Mouse (Mus musculus): ENCODE results near the gene Gm20388.
A peak's percentile ranks its signal among the peaks of the same experiment; 100 is the strongest.

Gm20388 gene

GRCm38 (mm10) chr8:123859648-123860259, 3949.1 kb downstream of the Gm20388 start, which contains the start of gene Ccsap:
Gene Ccsap (minus strand): TSS chr8:123860209.
- peak; percentile 67 for DNase-seq

- no peak for DNase-seq
These were observed 3949.7 kb downstream of the Gm20388 start for GRCm38 (mm10) chr8:123860386-123860785.

GRCm38 (mm10) chr8:123865786-123866185, 3955.1 kb downstream of the Gm20388 start:
- no peak for DNase-seq

GRCm38 (mm10) chr8:123866971-123867370, 3956.3 kb downstream of the Gm20388 start:
- no peak for DNase-seq

- DNase-seq, result no peak
These were observed 3961.4 kb downstream of the Gm20388 start for GRCm38 (mm10) chr8:123872048-123872447.

- no peak for DNase-seq
These were observed 3962.7 kb downstream of the Gm20388 start for GRCm38 (mm10) chr8:123873364-123873763.

GRCm38 (mm10) chr8:123874324-123874723, 3963.7 kb downstream of the Gm20388 start:
- no peak for DNase-seq

- no peak for DNase-seq
These were observed 3967.2 kb downstream of the Gm20388 start for GRCm38 (mm10) chr8:123877865-123878264.

- no peak for DNase-seq
These were observed 3969.6 kb downstream of the Gm20388 start for GRCm38 (mm10) chr8:123880271-123880670.

- DNase-seq, result no peak
These were observed 3970.2 kb downstream of the Gm20388 start for GRCm38 (mm10) chr8:123880821-123881350.

- DNase-seq, result no peak
These were observed 3971.8 kb downstream of the Gm20388 start for GRCm38 (mm10) chr8:123882412-123882811.

GRCm38 (mm10) chr8:123883094-123883493, 3972.5 kb downstream of the Gm20388 start:
- no peak for DNase-seq

- peak; percentile 43 for DNase-seq
These were observed 3974.3 kb downstream of the Gm20388 start for GRCm38 (mm10) chr8:123884721-123885565.

GRCm38 (mm10) chr8:123887163-123887562, 3976.5 kb downstream of the Gm20388 start:
- no peak for DNase-seq

GRCm38 (mm10) chr8:123887956-123888355, 3977.3 kb downstream of the Gm20388 start:
- no peak for DNase-seq

GRCm38 (mm10) chr8:123889797-123890196, 3979.2 kb downstream of the Gm20388 start:
- DNase-seq, result no peak

GRCm38 (mm10) chr8:123891271-123891670, 3980.6 kb downstream of the Gm20388 start:
- DNase-seq, result peak; percentile 81

- peak; percentile 39 for DNase-seq
These were observed 3981.4 kb downstream of the Gm20388 start for GRCm38 (mm10) chr8:123891883-123892585.

- peak; percentile 34 for DNase-seq
These were observed 3982.0 kb downstream of the Gm20388 start for GRCm38 (mm10) chr8:123892586-123893155.

- no peak for DNase-seq
These were observed 3982.8 kb downstream of the Gm20388 start for GRCm38 (mm10) chr8:123893413-123893812.

GRCm38 (mm10) chr8:123894502-123895097, 3984.0 kb downstream of the Gm20388 start, which contains the start of gene Acta1:
Gene Acta1 (minus strand): TSS chr8:123894751.
- no peak for DNase-seq

GRCm38 (mm10) chr8:123895230-123895629, 3984.6 kb downstream of the Gm20388 start:
- no peak for DNase-seq
